Mouse (Mus musculus): ENCODE data around the gene Smg6.

Gene Smg6

GRCm38 (mm10) chr11:75148332-75149035, 222.9 kb downstream of the Smg6 start:
- no peak for DNase-seq (ENCODE audit: low spot score)

GRCm38 (mm10) chr11:75150346-75150745, 224.7 kb downstream of the Smg6 start:
- DNase-seq (ENCODE audit: low spot score) = no peak

- no peak for DNase-seq (ENCODE audit: low spot score)
These were observed 227.3 kb downstream of the Smg6 start for GRCm38 (mm10) chr11:75152603-75153557.

- DNase-seq (ENCODE audit: low spot score) = no peak
These were observed 228.5 kb downstream of the Smg6 start for GRCm38 (mm10) chr11:75154053-75154585.

GRCm38 (mm10) chr11:75155985-75156384, 230.4 kb downstream of the Smg6 start:
- no peak for DNase-seq (ENCODE audit: low spot score)

GRCm38 (mm10) chr11:75156416-75156815, 230.8 kb downstream of the Smg6 start:
- no peak for DNase-seq (ENCODE audit: low spot score)

- DNase-seq (ENCODE audit: low spot score) = no peak
These were observed 231.4 kb downstream of the Smg6 start for GRCm38 (mm10) chr11:75157037-75157436.

GRCm38 (mm10) chr11:75157901-75158300, 232.3 kb downstream of the Smg6 start:
- no peak for DNase-seq (ENCODE audit: low spot score)

- no peak for DNase-seq (ENCODE audit: low spot score)
These were observed 232.8 kb downstream of the Smg6 start for GRCm38 (mm10) chr11:75158432-75158831.

GRCm38 (mm10) chr11:75159564-75159963, 233.9 kb downstream of the Smg6 start:
- DNase-seq (ENCODE audit: low spot score) = no peak

GRCm38 (mm10) chr11:75160954-75161353, 235.3 kb downstream of the Smg6 start:
- no peak for DNase-seq (ENCODE audit: low spot score)

GRCm38 (mm10) chr11:75161417-75162008, 235.9 kb downstream of the Smg6 start:
- no peak for DNase-seq (ENCODE audit: low spot score)

- no peak for DNase-seq (ENCODE audit: low spot score)
These were observed 237.0 kb downstream of the Smg6 start for GRCm38 (mm10) chr11:75162591-75163080.

GRCm38 (mm10) chr11:75163379-75163778, 237.8 kb downstream of the Smg6 start:
- no peak for DNase-seq (ENCODE audit: low spot score)

- no peak for DNase-seq (ENCODE audit: low spot score)
These were observed 238.4 kb downstream of the Smg6 start for GRCm38 (mm10) chr11:75164051-75164450.

- DNase-seq (ENCODE audit: low spot score) = no peak
These were observed 239.1 kb downstream of the Smg6 start for GRCm38 (mm10) chr11:75164750-75165149.

GRCm38 (mm10) chr11:75165441-75166192, 240.0 kb downstream of the Smg6 start:
- DNase-seq (ENCODE audit: low spot score) = peak; percentile 52

GRCm38 (mm10) chr11:75166193-75166842, 240.7 kb downstream of the Smg6 start:
- DNase-seq (ENCODE audit: low spot score) = no peak

GRCm38 (mm10) chr11:75166861-75167642, 241.4 kb downstream of the Smg6 start:
- DNase-seq (ENCODE audit: low spot score) = no peak
